ENCODE assay signal across 26 mouse cellular contexts in the genomic region with DNA sequence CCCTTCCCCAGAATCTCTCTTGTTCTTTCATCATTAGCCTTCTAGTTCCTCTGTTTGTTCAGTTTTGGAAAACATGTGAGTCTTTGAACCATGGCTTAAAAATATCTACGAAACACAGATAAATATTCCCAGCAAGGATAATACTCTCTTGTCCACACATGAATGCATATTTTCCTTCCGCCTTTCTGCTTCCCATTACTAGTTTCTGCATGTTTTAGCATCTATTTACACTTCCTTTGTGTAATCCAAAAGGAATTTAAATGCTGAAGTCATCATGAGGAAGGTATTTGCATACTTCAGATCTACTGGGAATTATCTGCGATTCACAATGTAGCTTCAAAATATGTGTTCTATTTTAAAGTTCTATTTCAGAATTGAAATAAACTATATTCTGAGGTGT.
DNase-seq lines count a peak whose midpoint lies in the region; ATAC-seq and TF ChIP-seq lines count a peak whose summit lies in the region.
"Had no signal": no experiment of that assay in that cellular context is flagged by ENCODE, and none has a peak within 500 bp of the region (broad histone marks: within the 10 kb centered on the region; RNA-seq: fewer than 3 reads in every experiment).

No protein-coding gene starts in this region.

- no peak for TF ChIP-seq POLR2A in brain, embryonic 14.5 days (IDR thresholded peaks at IDR 0.05; ENCODE audit: borderline replicate concordance, extremely low read depth, insufficient read depth, insufficient read length, poor library complexity, severe bottlenecking)

- H3K27me3 ChIP-seq in forebrain, embryonic 11.5 days (ENCODE audit: control insufficient read depth, insufficient read depth, low read length), result no peaks in the 10 kb centered on the region
- no peaks in the 10 kb centered on the region for H3K27me3 ChIP-seq in forebrain, embryonic 10.5 days (ENCODE audit: poor library complexity, severe bottlenecking)
- H3K27me3 ChIP-seq in midbrain, embryonic 14.5 days (ENCODE audit: control insufficient read depth, insufficient read depth, low read length), result no peaks in the 10 kb centered on the region
- H3K27me3 ChIP-seq in midbrain, embryonic 15.5 days (replicated peaks), result no peaks in the 10 kb centered on the region
- no peaks in the 10 kb centered on the region for H3K27me3 ChIP-seq in forebrain, embryonic 16.5 days (replicated peaks; ENCODE audit: control insufficient read depth, insufficient read depth, low read length)
- H3K27me3 ChIP-seq: CH12.LX; embryonic facial prominence, embryonic 12.5 days; hindbrain, embryonic 15.5 days had no signal

- no peaks in the 10 kb centered on the region for H3K9me3 ChIP-seq in forebrain, embryonic 11.5 days (ENCODE audit: control insufficient read depth, low read length)
- H3K9me3 ChIP-seq in forebrain, embryonic 10.5 days, result no peaks in the 10 kb centered on the region
- H3K9me3 ChIP-seq in midbrain, embryonic 14.5 days (ENCODE audit: control insufficient read depth, low read length), result no peaks in the 10 kb centered on the region
- H3K9me3 ChIP-seq in midbrain, embryonic 15.5 days, result no peaks in the 10 kb centered on the region
- H3K9me3 ChIP-seq in forebrain, embryonic 16.5 days (ENCODE audit: control insufficient read depth, low read length), result no peaks in the 10 kb centered on the region
- H3K9me3 ChIP-seq: embryonic facial prominence, embryonic 12.5 days; hindbrain, embryonic 12.5 days; hindbrain, embryonic 15.5 days had no signal

- H3K4me1 ChIP-seq in forebrain, embryonic 11.5 days (replicated peaks; ENCODE audit: control insufficient read depth, insufficient read depth, low read length), result 0 out of 2 replicates have a peak, but pooled peaks cover 3% of the 10 kb centered on the region
- peaks cover 6% of the 10 kb centered on the region for H3K4me1 ChIP-seq in forebrain, embryonic 10.5 days
- peaks cover 3% of the 10 kb centered on the region; the same call in 1 of the 2 replicates for H3K4me1 ChIP-seq in midbrain, embryonic 14.5 days (ENCODE audit: control insufficient read depth, insufficient read depth, low read length)
- H3K4me1 ChIP-seq in midbrain, embryonic 15.5 days, result peaks cover 11% of the 10 kb centered on the region
- H3K4me1 ChIP-seq in forebrain, embryonic 16.5 days (replicated peaks; ENCODE audit: control insufficient read depth, insufficient read depth, low read length), result peaks cover 11% of the 10 kb centered on the region
- H3K4me1 ChIP-seq: embryonic facial prominence, embryonic 12.5 days had no signal

- no peak for DNase-seq in forebrain, embryonic 11.5 days (ENCODE audit: low spot score)
- no peak for DNase-seq in forebrain, embryonic 10.5 days (ENCODE audit: extremely low spot score, low spot score)
- peak; percentile 24 for DNase-seq in midbrain, embryonic 14.5 days
- DNase-seq in brain, embryonic 14.5 days (ENCODE audit: low read depth), result peak; percentile 67
- no peak for DNase-seq in thymus, postnatal 0 days (ENCODE audit: low spot score)
- no peak for DNase-seq in T-cell, adult 2 months (ENCODE audit: low spot score)
- DNase-seq: adrenal gland, adult 8-10 months; adrenal gland, postnatal 25 days; B cell, adult 2 months; cerebellum, adult 18-20 months; cerebellum, adult 9-10 months; cerebellum, postnatal 14 days; gastrocnemius, adult 2 months; gastrocnemius, postnatal 14 days; heart, adult 11 months; kidney, adult 11 months had no signal

- WGBS in forebrain, embryonic 11.5 days, result 67% methylated on average over 3 of the region's 3 CpGs
- 84% methylated on average over 3 of the region's 3 CpGs for WGBS in forebrain, embryonic 10.5 days
- 42% methylated on average over 3 of the region's 3 CpGs for WGBS in midbrain, embryonic 14.5 days
- WGBS in midbrain, embryonic 15.5 days, result 37% methylated on average over 3 of the region's 3 CpGs
- WGBS in forebrain, embryonic 16.5 days, result 28% methylated on average over 3 of the region's 3 CpGs

- H3K27ac ChIP-seq in forebrain, embryonic 11.5 days (ENCODE audit: low read depth, low read length), result no peak overlapping the region
- H3K27ac ChIP-seq in forebrain, embryonic 10.5 days, result no peak overlapping the region
- no peak overlapping the region for H3K27ac ChIP-seq in midbrain, embryonic 14.5 days (replicated peaks; ENCODE audit: low read depth, low read length)
- H3K27ac ChIP-seq in midbrain, embryonic 15.5 days, result no peak overlapping the region
- H3K27ac ChIP-seq in forebrain, embryonic 16.5 days (ENCODE audit: low read length), result no peak overlapping the region
- H3K27ac ChIP-seq: embryonic facial prominence, embryonic 12.5 days; gastrocnemius, adult 2 months; hindbrain, embryonic 12.5 days; hindbrain, embryonic 15.5 days had no signal

- 0 out of 2 replicates have a peak, but pooled peaks have one; percentile 40 for ATAC-seq in forebrain, embryonic 11.5 days (replicated peaks; ENCODE audit: low FRiP score)
- no peak for ATAC-seq in midbrain, embryonic 14.5 days (ENCODE audit: low FRiP score, low TSS enrichment)
- no peak for ATAC-seq in midbrain, embryonic 15.5 days (replicated peaks)
- ATAC-seq in forebrain, embryonic 16.5 days, result peak; percentile 62
- ATAC-seq: activated CD4-positive, CD25-positive, alpha-beta regulatory T cell, adult 4 months had no signal

- H3K4me3 ChIP-seq in forebrain, embryonic 11.5 days (ENCODE audit: low read depth, low read length), result no peak overlapping the region
- H3K4me3 ChIP-seq in forebrain, embryonic 10.5 days, result no peak overlapping the region
- H3K4me3 ChIP-seq in midbrain, embryonic 14.5 days (replicated peaks; ENCODE audit: low read depth, low read length), result no peak overlapping the region
- no peak overlapping the region for H3K4me3 ChIP-seq in midbrain, embryonic 15.5 days
- H3K4me3 ChIP-seq in forebrain, embryonic 16.5 days (replicated peaks; ENCODE audit: low read length), result no peak overlapping the region
- H3K4me3 ChIP-seq: embryonic facial prominence, embryonic 12.5 days; erythroblast, embryonic 14.5 days; gastrocnemius, adult 2 months; hindbrain, embryonic 12.5 days; hindbrain, embryonic 15.5 days had no signal

- no peaks in the 10 kb centered on the region for H3K36me3 ChIP-seq in forebrain, embryonic 11.5 days (ENCODE audit: control insufficient read depth, insufficient read depth, low read length)
- H3K36me3 ChIP-seq in forebrain, embryonic 10.5 days (replicated peaks), result no peaks in the 10 kb centered on the region
- H3K36me3 ChIP-seq in midbrain, embryonic 14.5 days (ENCODE audit: control insufficient read depth, insufficient read depth, low read length), result no peaks in the 10 kb centered on the region
- no peaks in the 10 kb centered on the region for H3K36me3 ChIP-seq in midbrain, embryonic 15.5 days (replicated peaks)
- no peaks in the 10 kb centered on the region for H3K36me3 ChIP-seq in forebrain, embryonic 16.5 days (ENCODE audit: control insufficient read depth, insufficient read depth)
- H3K36me3 ChIP-seq: embryonic facial prominence, embryonic 12.5 days; G1E; hindbrain, embryonic 12.5 days; hindbrain, embryonic 15.5 days had no signal

- no peak overlapping the region for H3K4me2 ChIP-seq in forebrain, embryonic 11.5 days (ENCODE audit: low read depth, low read length, severe bottlenecking)
- H3K4me2 ChIP-seq in midbrain, embryonic 14.5 days (ENCODE audit: low read length), result no peak overlapping the region
- no peak overlapping the region for H3K4me2 ChIP-seq in midbrain, embryonic 15.5 days
- no peak overlapping the region for H3K4me2 ChIP-seq in forebrain, embryonic 16.5 days (ENCODE audit: low read length)
- H3K4me2 ChIP-seq: embryonic facial prominence, embryonic 12.5 days; heart, embryonic 11.5 days; hindbrain, embryonic 12.5 days; hindbrain, embryonic 15.5 days had no signal

- no peak for TF ChIP-seq CTCF in brain, embryonic 14.5 days (IDR thresholded peaks at IDR 0.05; ENCODE audit: borderline replicate concordance, extremely low read depth, insufficient read depth, insufficient read length)

- no peak overlapping the region for H3K9ac ChIP-seq in forebrain, embryonic 11.5 days (ENCODE audit: low read length)
- H3K9ac ChIP-seq in midbrain, embryonic 14.5 days (replicated peaks; ENCODE audit: low read length), result no peak overlapping the region
- H3K9ac ChIP-seq in midbrain, embryonic 15.5 days, result no peak overlapping the region
- H3K9ac ChIP-seq in forebrain, embryonic 16.5 days (replicated peaks; ENCODE audit: low read depth, low read length), result no peak overlapping the region
- H3K9ac ChIP-seq: embryonic facial prominence, embryonic 12.5 days; hindbrain, embryonic 12.5 days; hindbrain, embryonic 15.5 days had no signal

Comparison
In these comparisons a context has a peak if more than half of its experiments do, and no peak if none do; other contexts are left out.
1. ATAC-seq: peak in forebrain, embryonic 11.5 days (single experiment) and forebrain, embryonic 16.5 days (single experiment); none in midbrain, embryonic 14.5 days (single experiment) and midbrain, embryonic 15.5 days (single experiment).
2. DNase-seq: peak in midbrain, embryonic 14.5 days (single experiment) and brain, embryonic 14.5 days (single experiment); none in forebrain, embryonic 11.5 days (single experiment), forebrain, embryonic 10.5 days (single experiment), thymus, postnatal 0 days (single experiment) and T-cell, adult 2 months (single experiment).